Mouse (Mus musculus) stomach, postnatal 0 days (tissue): ENCODE data around the gene Wfdc8.

Source experiments
- CTCF ChIP-seq: IDR thresholded peaks from 2 replicates; pipeline ENCODE4 v1.5.1; 2016; ENCODE audit warnings: antibody characterized with exemption, low read depth, mild to moderate bottlenecking, moderate library complexity
- EP300 ChIP-seq: optimal IDR thresholded peaks from 2 replicates; pipeline ENCODE3; 2016; ENCODE audit warnings: antibody characterized with exemption

GRCm38 (mm10) chr2:164619050-164619449 is 5.6 kb upstream of the Wfdc8 start:
- no peak for TF ChIP-seq CTCF
- TF ChIP-seq EP300: no peak
